Mouse (Mus musculus) heart, embryonic 15.5 days (tissue): Measurements from ENCODE around the gene Tufm. TPM values are rescaled to one million over a fixed set of nuclear protein-coding genes. Genes with fewer than 3 reads are reported as not detected.

Source experiments
- ATAC-seq: fragments of 200-750 bp; cut with Nextera tagmentation; replicated peaks from 2 replicates; pipeline ENCODE4 v1.8.0; 2017; ENCODE audit warnings: low read depth, moderate TSS enrichment; ENCODE audit not compliant: insufficient number of reproducible peaks, insufficient read depth, low FRiP score
- H3K27ac ChIP-seq: fragments of 300-500 bp; sonication (generic); 2 replicates; pipeline ENCODE4 v1.5.1; 2015; ENCODE audit warnings: mild to moderate bottlenecking, inconsistent platforms
- H3K27me3 ChIP-seq: fragments of 300-500 bp; sonication (generic); 2 replicates; pipeline ENCODE4 v1.6.1; 2015; ENCODE audit warnings: inconsistent platforms
- H3K36me3 ChIP-seq: fragments of 300-500 bp; sonication (generic); 2 replicates; pipeline ENCODE4 v1.6.1; 2015; ENCODE audit warnings: mild to moderate bottlenecking, inconsistent platforms
- H3K4me1 ChIP-seq: fragments of 300-500 bp; sonication (generic); replicated peaks from 2 replicates; pipeline ENCODE4 v1.6.1; 2015; ENCODE audit warnings: inconsistent platforms
- H3K4me2 ChIP-seq: fragments of 300-500 bp; sonication (generic); 2 replicates; pipeline ENCODE4 v1.6.1; 2015; ENCODE audit warnings: inconsistent platforms, mild to moderate bottlenecking, moderate library complexity
- H3K4me3 ChIP-seq: fragments of 300-500 bp; sonication (generic); 2 replicates; pipeline ENCODE4 v1.5.1; 2015; ENCODE audit warnings: mild to moderate bottlenecking, inconsistent platforms
- H3K9ac ChIP-seq: fragments of 300-500 bp; sonication (generic); 2 replicates; pipeline ENCODE4 v1.6.1; 2015; ENCODE audit warnings: mild to moderate bottlenecking, inconsistent platforms
- H3K9me3 ChIP-seq: fragments of 300-500 bp; sonication (generic); replicated peaks from 2 replicates; pipeline ENCODE4 v1.6.1; 2016; ENCODE audit warnings: inconsistent platforms
- WGBS: fragments of 180-500 bp; shearing (Covaris S2); methylation state at CpG from one replicate; pipeline ENCODE4 v1.1.7; 2015; ENCODE audit warnings: mixed read lengths; 5-methylcytosine and 5-hydroxymethylcytosine counted together
- polyA plus RNA-seq: library from polyadenylated mRNA; unstranded; fragments of >200 nt; fragmentation: Nextera tagmentation; extraction: Ambion mirVana; gene quantifications from 2 replicates; pipeline ENCODE4 v1.2.1, GENCODE M21; 2015

Tufm gene
- polyA plus RNA-seq, 1 experiment from 2014 or later, result 170 TPM

DNA sequence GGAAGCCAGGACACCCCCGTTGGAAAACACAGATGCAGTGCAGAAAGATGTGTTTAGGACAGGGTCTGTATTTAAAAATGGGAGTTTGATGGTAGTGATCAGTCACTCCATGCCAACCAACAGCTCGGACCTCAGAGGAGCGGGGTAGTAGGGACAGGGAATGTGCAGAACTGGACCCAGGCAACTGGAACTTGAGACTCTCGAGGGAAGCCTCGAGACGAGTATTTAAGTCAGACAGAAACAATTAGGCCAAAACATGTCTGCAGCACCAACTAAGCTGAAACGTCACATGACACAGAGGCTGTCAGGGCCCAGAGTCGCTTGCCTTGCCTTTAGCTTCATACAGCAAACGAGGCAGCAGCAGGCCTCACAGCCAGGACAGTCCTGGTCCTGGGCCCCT is 21.0 kb upstream of the Tufm start:
- Histone ChIP-seq H3K9ac (no peak overlapping the region), H3K27me3 (no peaks in the 10 kb centered on the region), H3K4me3 (no peak overlapping the region), H3K27ac (peak overlapping the region; percentile 74), H3K4me2 (no peak overlapping the region), H3K36me3 (peaks cover 46% of the 10 kb centered on the region), H3K4me1 (peaks cover 38% of the 10 kb centered on the region), H3K9me3 (no peaks in the 10 kb centered on the region)
- no peak for ATAC-seq
- WGBS, result 44% methylated on average over 9 of the region's 9 CpGs

DNA sequence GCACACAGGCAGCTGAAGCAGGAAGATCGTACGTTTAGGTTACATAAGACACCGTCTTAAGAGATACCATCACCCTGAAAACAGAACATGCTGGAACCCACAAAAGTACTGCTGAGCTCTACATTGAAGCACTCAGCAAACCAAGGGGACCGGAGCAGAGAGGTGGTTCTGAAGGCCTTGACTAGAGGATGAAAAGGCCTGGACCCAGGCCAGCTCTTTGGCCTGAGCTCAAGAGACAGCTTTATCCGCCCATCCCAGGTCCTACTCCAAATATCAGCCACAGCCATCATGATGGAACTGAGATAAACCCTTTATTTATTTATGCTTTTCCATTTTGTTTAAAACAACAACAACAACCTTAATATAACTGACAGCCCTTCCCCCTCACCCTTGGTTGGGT is 20.5 kb upstream of the Tufm start:
- Histone ChIP-seq H3K4me1 (peaks cover 37% of the 10 kb centered on the region), H3K9ac (no peak overlapping the region), H3K27me3 (no peaks in the 10 kb centered on the region), H3K36me3 (peaks cover 52% of the 10 kb centered on the region), H3K4me2 (no peak overlapping the region), H3K9me3 (no peaks in the 10 kb centered on the region), H3K27ac (peak overlapping the region; percentile 74), H3K4me3 (no peak overlapping the region)
- ATAC-seq, result no peak
- WGBS, result 78% methylated on average over 5 of the region's 5 CpGs

GRCm38 (mm10) chr7:126467271-126467670 is 19.9 kb upstream of the Tufm start:
- Histone ChIP-seq H3K27ac (no peak overlapping the region), H3K9ac (no peak overlapping the region), H3K4me2 (no peak overlapping the region), H3K36me3 (peaks cover 58% of the 10 kb centered on the region), H3K4me3 (no peak overlapping the region), H3K4me1 (peaks cover 39% of the 10 kb centered on the region), H3K27me3 (no peaks in the 10 kb centered on the region), H3K9me3 (no peaks in the 10 kb centered on the region)
- 70% methylated on average over 5 of the region's 5 CpGs for WGBS
- ATAC-seq, result no peak; the same call in 1 of the 2 replicates

DNA sequence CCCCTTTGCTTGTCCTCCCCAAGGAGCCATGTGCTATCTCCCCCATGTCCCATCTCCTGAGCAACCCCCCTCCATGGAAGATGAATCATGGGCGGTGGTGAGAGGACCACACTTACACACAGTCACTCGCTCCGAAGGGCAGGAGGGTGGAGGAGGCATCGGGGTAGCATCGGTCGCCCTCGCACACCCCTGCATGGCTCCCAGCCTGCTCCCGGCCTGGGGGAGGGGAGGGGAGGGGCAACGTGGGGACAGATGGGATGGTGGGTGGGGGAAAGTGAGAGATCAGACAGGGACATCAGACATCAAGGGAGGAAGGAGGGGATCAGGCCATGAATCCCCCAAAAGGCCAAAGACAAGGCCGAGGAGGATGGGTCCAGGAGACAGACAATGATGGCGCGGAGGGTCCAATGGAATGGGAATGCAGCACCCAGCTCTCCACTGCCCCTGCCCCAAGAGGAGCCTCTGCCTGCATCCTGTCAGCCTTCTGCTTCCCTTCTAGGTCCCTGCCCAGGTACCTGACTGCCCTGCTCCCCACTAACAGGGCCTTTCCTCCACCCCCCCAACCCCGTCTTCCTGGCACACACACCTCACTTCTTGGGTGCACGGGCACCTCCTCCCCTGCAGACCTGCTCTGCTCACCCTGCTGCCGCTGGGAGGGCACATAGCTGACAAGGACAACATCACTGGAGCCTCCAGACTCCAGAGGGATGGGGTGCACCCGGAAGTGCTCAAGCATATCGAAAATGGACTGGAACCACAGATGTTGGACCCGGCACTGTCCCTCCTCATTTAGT is 19.1 kb upstream of the Tufm start:
- no peaks in the 10 kb centered on the region for H3K9me3 ChIP-seq
- H3K9ac ChIP-seq, result no peak overlapping the region
- H3K27ac ChIP-seq, result no peak overlapping the region
- 87% methylated on average over 18 of the region's 18 CpGs for WGBS
- H3K36me3 ChIP-seq, result peaks cover 63% of the 10 kb centered on the region
- no peak overlapping the region for H3K4me2 ChIP-seq
- H3K4me3 ChIP-seq, result no peak overlapping the region
- ATAC-seq, result no peak
- H3K4me1 ChIP-seq, result peaks cover 43% of the 10 kb centered on the region
- H3K27me3 ChIP-seq, result no peaks in the 10 kb centered on the region

GRCm38 (mm10) chr7:126470077-126470476 is 17.1 kb upstream of the Tufm start:
- Histone ChIP-seq H3K36me3 (peaks cover 63% of the 10 kb centered on the region), H3K27ac (no peak overlapping the region), H3K4me3 (no peak overlapping the region), H3K4me2 (no peak overlapping the region), H3K9me3 (no peaks in the 10 kb centered on the region), H3K9ac (no peak overlapping the region), H3K27me3 (no peaks in the 10 kb centered on the region), H3K4me1 (peaks cover 43% of the 10 kb centered on the region)
- ATAC-seq, result no peak
- WGBS, result 55% methylated on average over 6 of the region's 6 CpGs

GRCm38 (mm10) chr7:126471361-126471760 is 15.8 kb upstream of the Tufm start:
- Histone ChIP-seq H3K4me1 (peaks cover 34% of the 10 kb centered on the region), H3K9ac (no peak overlapping the region), H3K27me3 (no peaks in the 10 kb centered on the region), H3K9me3 (no peaks in the 10 kb centered on the region), H3K4me3 (no peak overlapping the region), H3K4me2 (no peak overlapping the region), H3K27ac (no peak overlapping the region), H3K36me3 (peaks cover 61% of the 10 kb centered on the region)
- ATAC-seq, result no peak
- 88% methylated on average over 5 of the region's 5 CpGs for WGBS

- no peaks in the 10 kb centered on the region for H3K9me3 ChIP-seq
- H3K27ac ChIP-seq, result no peak overlapping the region
- peaks cover 56% of the 10 kb centered on the region for H3K36me3 ChIP-seq
- H3K9ac ChIP-seq, result no peak overlapping the region
- H3K4me2 ChIP-seq, result no peak overlapping the region
- H3K4me1 ChIP-seq, result peaks cover 30% of the 10 kb centered on the region
- H3K4me3 ChIP-seq, result no peak overlapping the region
- 73% methylated on average over 4 of the region's 4 CpGs for WGBS
- no peaks in the 10 kb centered on the region for H3K27me3 ChIP-seq
- no peak for ATAC-seq
Measured at GRCm38 (mm10) chr7:126471853-126472252, 15.3 kb upstream of the Tufm start.

DNA sequence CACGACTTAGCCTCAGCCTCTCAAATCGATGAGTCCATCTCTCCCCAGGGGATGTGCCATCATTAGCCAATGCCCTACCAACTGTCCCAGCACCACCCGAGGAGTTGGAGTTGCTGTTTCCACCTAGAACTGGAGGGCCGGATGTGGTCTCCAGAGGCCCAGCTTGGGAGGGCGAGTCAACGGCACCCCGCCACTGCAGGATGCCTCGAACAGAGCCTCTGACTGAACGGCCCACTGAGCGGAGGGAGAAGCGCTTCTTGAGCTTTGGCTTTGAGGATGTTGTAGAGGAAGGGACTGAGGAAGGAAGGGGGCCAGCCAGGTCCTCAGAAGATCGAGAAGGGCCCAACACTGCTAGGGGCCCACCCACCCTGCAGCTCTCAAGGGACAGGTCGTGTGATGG is 14.9 kb upstream of the Tufm start:
- Histone ChIP-seq H3K36me3 (peaks cover 52% of the 10 kb centered on the region), H3K9ac (no peak overlapping the region; the same call in 1 of the 2 replicates), H3K27ac (no peak overlapping the region), H3K27me3 (no peaks in the 10 kb centered on the region), H3K4me3 (no peak overlapping the region), H3K4me2 (no peak overlapping the region; the same call in 1 of the 2 replicates), H3K9me3 (no peaks in the 10 kb centered on the region), H3K4me1 (peaks cover 30% of the 10 kb centered on the region)
- ATAC-seq, result no peak
- WGBS, result 82% methylated on average over 13 of the region's 13 CpGs

DNA sequence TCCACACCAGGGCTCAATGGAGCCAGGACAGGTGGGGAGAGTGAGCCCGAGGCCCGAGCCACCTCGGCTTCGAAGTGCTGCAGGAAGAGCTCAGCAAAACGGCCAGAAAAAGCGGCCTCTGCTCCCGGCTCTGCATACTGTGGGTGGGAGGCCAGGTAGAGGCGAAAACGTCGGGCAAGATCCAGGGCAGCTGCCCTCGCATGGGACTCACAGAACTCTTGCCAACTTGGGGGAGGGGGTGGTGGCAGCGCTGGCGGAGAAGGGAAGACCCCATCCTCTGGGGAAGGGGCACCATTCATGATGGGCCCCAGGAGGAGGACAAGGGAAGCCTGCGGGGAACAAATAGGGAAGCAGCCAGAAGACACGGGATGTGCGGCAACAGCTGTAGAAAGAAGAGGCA is 14.4 kb upstream of the Tufm start:
- 89% methylated on average over 16 of the region's 16 CpGs for WGBS

GRCm38 (mm10) chr7:126473470-126474086 is 13.6 kb upstream of the Tufm start:
- H3K27me3 ChIP-seq, result no peaks in the 10 kb centered on the region
- H3K4me1 ChIP-seq, result peaks cover 30% of the 10 kb centered on the region
- peak overlapping the region; percentile 90; the same call in 1 of the 2 replicates for H3K9ac ChIP-seq
- 0 out of 2 replicates have a peak overlapping the region, but pooled peaks have one; percentile 7 for H3K27ac ChIP-seq
- WGBS, result 70% methylated on average over 9 of the region's 9 CpGs
- peak overlapping the region; percentile 82 for H3K4me3 ChIP-seq
- H3K9me3 ChIP-seq, result no peaks in the 10 kb centered on the region
- peaks cover 39% of the 10 kb centered on the region for H3K36me3 ChIP-seq
- peak overlapping the region; percentile 86 for H3K4me2 ChIP-seq
- ATAC-seq, result no peak

More for the DNA sequence above, 14.4 kb upstream of the Tufm start:
- H3K36me3 ChIP-seq, result peaks cover 48% of the 10 kb centered on the region
- peaks cover 30% of the 10 kb centered on the region for H3K4me1 ChIP-seq
- H3K4me3 ChIP-seq, result 0 out of 2 replicates have a peak overlapping the region, but pooled peaks have one; percentile 82
- H3K9me3 ChIP-seq, result no peaks in the 10 kb centered on the region
- H3K27ac ChIP-seq, result no peak overlapping the region
- H3K4me2 ChIP-seq, result no peak overlapping the region; the same call in 1 of the 2 replicates
- ATAC-seq, result no peak
- H3K27me3 ChIP-seq, result no peaks in the 10 kb centered on the region
- peak overlapping the region; percentile 0; the same call in 1 of the 2 replicates for H3K9ac ChIP-seq

GRCm38 (mm10) chr7:126474486-126474955 is 12.6 kb upstream of the Tufm start:
- H3K9me3 ChIP-seq, result no peaks in the 10 kb centered on the region
- H3K4me2 ChIP-seq, result peak overlapping the region; percentile 86
- H3K27ac ChIP-seq, result peak overlapping the region; percentile 96
- H3K9ac ChIP-seq, result peak overlapping the region; percentile 90
- H3K4me1 ChIP-seq, result peaks cover 30% of the 10 kb centered on the region
- ATAC-seq, result peak; percentile 20
- H3K27me3 ChIP-seq, result no peaks in the 10 kb centered on the region
- H3K4me3 ChIP-seq, result peak overlapping the region; percentile 82
- H3K36me3 ChIP-seq, result peaks cover 30% of the 10 kb centered on the region
- under 1% methylated on average over 25 of the region's 27 CpGs for WGBS
